In genomic region chr14:19766380-19766649, GRCm38 (mm10) we compare ENCODE assay signal across 18 mouse cellular contexts. TPM values are rescaled to one million over a fixed set of nuclear protein-coding genes. Genes with fewer than 3 reads are reported as not detected.
A peak's percentile ranks its signal among the peaks of the same experiment; 100 is the strongest.
DNase-seq lines count a peak whose midpoint lies in the region; ATAC-seq lines count a peak whose summit lies in the region.
"Had no signal": no experiment of that assay in that cellular context is flagged by ENCODE, and none has a peak within 500 bp of the region (broad histone marks: within the 10 kb centered on the region; RNA-seq: fewer than 3 reads in every experiment).

No protein-coding gene starts in this region.

- peaks cover 22% of the 10 kb centered on the region for H3K36me3 ChIP-seq in kidney, embryonic 15.5 days
- H3K36me3 ChIP-seq in neural tube, embryonic 11.5 days (ENCODE audit: control insufficient read depth, insufficient read depth, low read length) = no peaks in the 10 kb centered on the region
- no peaks in the 10 kb centered on the region for H3K36me3 ChIP-seq in neural tube, embryonic 15.5 days
- H3K36me3 ChIP-seq: G1E; liver, embryonic 15.5 days; midbrain, embryonic 15.5 days had no signal

- no peaks in the 10 kb centered on the region for H3K27me3 ChIP-seq in kidney, embryonic 15.5 days
- H3K27me3 ChIP-seq in neural tube, embryonic 11.5 days (ENCODE audit: control insufficient read depth, insufficient read depth, low read length) = no peaks in the 10 kb centered on the region
- no peaks in the 10 kb centered on the region for H3K27me3 ChIP-seq in neural tube, embryonic 15.5 days (replicated peaks)
- H3K27me3 ChIP-seq: liver, embryonic 15.5 days; midbrain, embryonic 15.5 days had no signal

- H3K4me1 ChIP-seq in kidney, embryonic 15.5 days = peaks cover 83% of the 10 kb centered on the region
- H3K4me1 ChIP-seq in neural tube, embryonic 11.5 days (ENCODE audit: control insufficient read depth, insufficient read depth, low read length) = peaks cover 18% of the 10 kb centered on the region
- H3K4me1 ChIP-seq in neural tube, embryonic 15.5 days = peaks cover 13% of the 10 kb centered on the region

- no peak overlapping the region for H3K9ac ChIP-seq in kidney, embryonic 15.5 days
- no peak overlapping the region for H3K9ac ChIP-seq in neural tube, embryonic 11.5 days (ENCODE audit: low read length)
- no peak overlapping the region for H3K9ac ChIP-seq in neural tube, embryonic 15.5 days (replicated peaks)
- H3K9ac ChIP-seq: liver, embryonic 15.5 days; midbrain, embryonic 15.5 days had no signal

- H3K4me2 ChIP-seq in kidney, embryonic 15.5 days = no peak overlapping the region
- no peak overlapping the region for H3K4me2 ChIP-seq in neural tube, embryonic 11.5 days (ENCODE audit: low read depth)
- H3K4me2 ChIP-seq in neural tube, embryonic 15.5 days = no peak overlapping the region
- H3K4me2 ChIP-seq: liver, embryonic 15.5 days; midbrain, embryonic 15.5 days had no signal

- H3K9me3 ChIP-seq in kidney, embryonic 15.5 days (replicated peaks) = no peaks in the 10 kb centered on the region
- no peaks in the 10 kb centered on the region for H3K9me3 ChIP-seq in neural tube, embryonic 11.5 days (ENCODE audit: control insufficient read depth, low read length)
- no peaks in the 10 kb centered on the region for H3K9me3 ChIP-seq in neural tube, embryonic 15.5 days (replicated peaks)
- H3K9me3 ChIP-seq: G1E; liver, embryonic 15.5 days; midbrain, embryonic 15.5 days had no signal

- ATAC-seq in kidney, embryonic 15.5 days (replicated peaks; ENCODE audit: low FRiP score) = peak; percentile 78
- no peak for ATAC-seq in neural tube, embryonic 11.5 days (ENCODE audit: insufficient read depth, low FRiP score, low TSS enrichment)
- ATAC-seq in neural tube, embryonic 15.5 days (ENCODE audit: low FRiP score) = no peak
- ATAC-seq: CD4-positive, CD25-positive, alpha-beta regulatory T cell, adult 4 months had no signal

- DNase-seq in embryo, embryonic 10 days (ENCODE audit: low spot score) = peak; percentile 28
- DNase-seq in embryo, embryonic 9.5 days (ENCODE audit: extremely low spot score) = no peak
- no peak for DNase-seq in kidney, adult 18-20 months
- peak; percentile 47 for DNase-seq in neural tube, embryonic 11.5 days (ENCODE audit: low spot score)
- DNase-seq in layer of hippocampus, adult 8-10 months (ENCODE audit: low spot score in 2 of 2) = no peak
- DNase-seq in cerebellum, postnatal 4 days (ENCODE audit: low spot score in 2 of 2) = no peak
- DNase-seq: cerebellum, adult 8-10 months; gastrocnemius, postnatal 14 days; heart, postnatal 10 days; left cerebral cortex, postnatal 4 days; thymus, postnatal 4 days had no signal

- H3K4me3 ChIP-seq in kidney, embryonic 15.5 days (replicated peaks) = no peak overlapping the region
- H3K4me3 ChIP-seq in neural tube, embryonic 11.5 days (ENCODE audit: low read depth, low read length) = no peak overlapping the region
- no peak overlapping the region for H3K4me3 ChIP-seq in neural tube, embryonic 15.5 days (replicated peaks)
- H3K4me3 ChIP-seq: layer of hippocampus, adult 2 months; liver, embryonic 15.5 days; midbrain, embryonic 15.5 days had no signal

- H3K27ac ChIP-seq in kidney, embryonic 15.5 days = peak overlapping the region; percentile 42; the same call in 1 of the 2 replicates
- H3K27ac ChIP-seq in neural tube, embryonic 11.5 days (ENCODE audit: low read depth, low read length) = no peak overlapping the region
- no peak overlapping the region for H3K27ac ChIP-seq in neural tube, embryonic 15.5 days (replicated peaks)
- H3K27ac ChIP-seq: layer of hippocampus, adult 2 months; liver, embryonic 15.5 days; midbrain, embryonic 15.5 days had no signal

- 27% methylated on average over 1 of the region's 1 CpGs for WGBS in kidney, embryonic 15.5 days
- WGBS in neural tube, embryonic 11.5 days = 5% methylated on average over 1 of the region's 1 CpGs
- 13% methylated on average over 1 of the region's 1 CpGs for whole genome bisulfite sequencing in neural tube, embryonic 15.5 days

RNA-seq across cellular contexts. Expression of gene Nid2, which starts 15.2 kb away (rescaled TPM):
- polyA plus RNA-seq in kidney, embryonic 15.5 days (2015; fragmentation: Nextera tagmentation; extraction: Ambion mirVana) = 104 and 128 TPM in 2 replicates
- 61.2 and 63.0 TPM in 2 replicates for polyA plus RNA-seq in neural tube, embryonic 11.5 days (2014; fragmentation: Nextera tagmentation; extraction: Ambion mirVana)
- polyA plus RNA-seq in neural tube, embryonic 15.5 days (2015; fragmentation: Nextera tagmentation; extraction: Ambion mirVana) = 37.9 and 47.4 TPM in 2 replicates
- 1 to 10 TPM; 2.6 to 5.2 (median 3.4) TPM for total RNA-seq in layer of hippocampus, adult 8-10 months (2022)

RNA-seq across cellular contexts. Expression of gene Rtraf, which starts 57.3 kb away (rescaled TPM):
- 211 and 221 TPM in 2 replicates for polyA plus RNA-seq in kidney, embryonic 15.5 days (2015; fragmentation: Nextera tagmentation; extraction: Ambion mirVana)
- polyA plus RNA-seq in neural tube, embryonic 11.5 days (2014; fragmentation: Nextera tagmentation; extraction: Ambion mirVana) = 236 and 241 TPM in 2 replicates
- polyA plus RNA-seq in neural tube, embryonic 15.5 days (2015; fragmentation: Nextera tagmentation; extraction: Ambion mirVana) = 156 and 162 TPM in 2 replicates
- total RNA-seq in layer of hippocampus, adult 8-10 months (2022) = 10 to 100 TPM; 50.4 to 57.2 (median 54.8) TPM

Comparison
In these comparisons a context has a peak if more than half of its experiments do, and no peak if none do; other contexts are left out.
1. DNase-seq: peak in embryo, embryonic 10 days (single experiment) and neural tube, embryonic 11.5 days (single experiment); none in embryo, embryonic 9.5 days (single experiment), kidney, adult 18-20 months (single experiment), layer of hippocampus, adult 8-10 months (0 of 2) and cerebellum, postnatal 4 days (0 of 2).